Mouse (Mus musculus) kidney, adult 10 weeks (tissue): ENCODE results near the gene Tex48. TPM values are rescaled to one million over a fixed set of nuclear protein-coding genes. Genes with fewer than 3 reads are reported as not detected.

Experiments used
- polyA plus RNA-seq: library from polyadenylated mRNA; stranded (reverse); fragments of 350-450 nt; fragmentation: Illumina TruSeq; extraction: RNeasy Lipid Tissue Mini Kit (QIAGEN cat#74804); gene quantifications from one replicate; pipeline ENCODE4 v1.2.3, GENCODE M21; 2014; ENCODE audit warnings: low read depth, low replicate concordance

The Tex48 gene
- polyA plus RNA-seq = not detected

DNA sequence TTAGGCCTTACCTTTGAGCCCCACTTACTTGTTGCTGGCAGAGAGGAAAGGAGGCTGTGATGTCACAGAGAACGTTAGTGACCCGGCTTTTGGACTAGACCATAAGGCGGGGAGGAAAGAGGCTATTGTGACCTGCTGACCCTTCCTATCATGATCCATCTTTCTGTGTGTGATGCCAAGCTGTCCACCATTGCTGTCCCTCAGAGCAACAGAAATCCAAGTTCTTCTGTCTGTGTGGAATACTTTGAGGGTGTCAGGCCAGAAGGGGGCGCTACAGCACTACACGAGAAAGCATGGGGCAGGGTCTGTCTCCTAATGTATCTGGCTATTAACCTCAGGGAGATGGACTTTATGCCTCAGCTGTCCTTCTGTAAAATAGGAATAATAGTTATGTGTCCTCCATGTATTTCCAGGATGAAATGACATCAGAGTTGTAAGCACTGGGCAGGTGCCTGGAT, at the start of gene Tex48:
TSS of gene Tex48 (minus strand) at position 51 of the 458 bp plus-strand sequence.

GRCm38 (mm10) chr4:63663279-63663678, 41.1 kb upstream of the Tex48 start, which contains the start of gene Gm11214:
Gene Gm11214 (minus strand): TSS chr4:63663379.

GRCm38 (mm10) chr4:63604945-63605344, 17.3 kb downstream of the Tex48 start, which contains the start of gene Gm11213:
Gene Gm11213 (minus strand): TSS chr4:63605261.

GRCm38 (mm10) chr4:63558407-63559081, 63.7 kb downstream of the Tex48 start, which contains the start of gene Tmem268:
Gene Tmem268 (plus strand): TSS chr4:63558781.

Other genes starting within 250 kb of the Tex48 start
- not detected for gene Akna, start 219.1 kb downstream of the Tex48 start, polyA plus RNA-seq
- 0.49 TPM for gene Whrn, start 126.4 kb downstream of the Tex48 start, polyA plus RNA-seq
- 545 TPM for gene Atp6v1g1, start 77.7 kb downstream of the Tex48 start, polyA plus RNA-seq
- gene Tmem268, start 63.6 kb downstream of the Tex48 start, polyA plus RNA-seq = 6.3 TPM
- gene Gm11213, start 17.2 kb downstream of the Tex48 start, polyA plus RNA-seq = not detected
- not detected for gene Gm11214, start 41.0 kb upstream of the Tex48 start, polyA plus RNA-seq
- gene Tnfsf15, start 122.7 kb upstream of the Tex48 start, polyA plus RNA-seq = 3.6 TPM
- gene Tnfsf8, start 238.9 kb upstream of the Tex48 start, polyA plus RNA-seq = not detected